Mouse (Mus musculus) midbrain, embryonic 12.5 days (tissue): ENCODE data around the gene Arnt2. TPM values are rescaled to one million over a fixed set of nuclear protein-coding genes. Genes with fewer than 3 reads are reported as not detected.

Experiments used
- ATAC-seq: fragments of 200-750 bp; cut with Nextera tagmentation; 2 replicates; pipeline ENCODE4 v1.8.0; 2017; ENCODE audit warnings: low read depth, moderate TSS enrichment, moderate library complexity; ENCODE audit not compliant: low FRiP score
- H3K27ac ChIP-seq: fragments of 300-500 bp; sonication (generic); replicated peaks from 2 replicates; pipeline ENCODE4 v1.5.1; 2016; ENCODE audit warnings: mild to moderate bottlenecking
- H3K27me3 ChIP-seq: fragments of 300-500 bp; sonication (generic); 2 replicates; pipeline ENCODE4 v1.6.1; 2016; ENCODE audit warnings: mild to moderate bottlenecking
- H3K36me3 ChIP-seq: fragments of 300-500 bp; sonication (generic); 2 replicates; pipeline ENCODE4 v1.6.1; 2016
- H3K4me1 ChIP-seq: fragments of 300-500 bp; sonication (generic); 2 replicates; pipeline ENCODE4 v1.6.1; 2016
- H3K4me2 ChIP-seq: fragments of 300-500 bp; sonication (generic); replicated peaks from 2 replicates; pipeline ENCODE4 v1.6.1; 2016; ENCODE audit warnings: mild to moderate bottlenecking, moderate library complexity
- H3K4me3 ChIP-seq: fragments of 300-500 bp; sonication (generic); 2 replicates; pipeline ENCODE4 v1.5.1; 2016; ENCODE audit warnings: mild to moderate bottlenecking
- H3K9ac ChIP-seq: fragments of 300-500 bp; sonication (generic); replicated peaks from 2 replicates; pipeline ENCODE4 v1.6.1; 2016; ENCODE audit warnings: mild to moderate bottlenecking, moderate library complexity
- H3K9me3 ChIP-seq: fragments of 300-500 bp; sonication (generic); 2 replicates; pipeline ENCODE4 v1.6.1; 2016; ENCODE audit warnings: mild to moderate bottlenecking
- WGBS: fragments of 180-500 bp; shearing (Covaris S2); methylation state at CpG from one replicate; pipeline ENCODE4 v1.1.7; 2016; 5-methylcytosine and 5-hydroxymethylcytosine counted together
- polyA plus RNA-seq: library from polyadenylated mRNA; unstranded; fragments of >200 nt; fragmentation: Nextera tagmentation; extraction: Ambion mirVana; gene quantifications from 2 replicates; pipeline ENCODE4 v1.2.1, GENCODE M21; 2016

Gene Arnt2
- polyA plus RNA-seq, 1 experiment from 2014 or later = 67.1 TPM

DNA sequence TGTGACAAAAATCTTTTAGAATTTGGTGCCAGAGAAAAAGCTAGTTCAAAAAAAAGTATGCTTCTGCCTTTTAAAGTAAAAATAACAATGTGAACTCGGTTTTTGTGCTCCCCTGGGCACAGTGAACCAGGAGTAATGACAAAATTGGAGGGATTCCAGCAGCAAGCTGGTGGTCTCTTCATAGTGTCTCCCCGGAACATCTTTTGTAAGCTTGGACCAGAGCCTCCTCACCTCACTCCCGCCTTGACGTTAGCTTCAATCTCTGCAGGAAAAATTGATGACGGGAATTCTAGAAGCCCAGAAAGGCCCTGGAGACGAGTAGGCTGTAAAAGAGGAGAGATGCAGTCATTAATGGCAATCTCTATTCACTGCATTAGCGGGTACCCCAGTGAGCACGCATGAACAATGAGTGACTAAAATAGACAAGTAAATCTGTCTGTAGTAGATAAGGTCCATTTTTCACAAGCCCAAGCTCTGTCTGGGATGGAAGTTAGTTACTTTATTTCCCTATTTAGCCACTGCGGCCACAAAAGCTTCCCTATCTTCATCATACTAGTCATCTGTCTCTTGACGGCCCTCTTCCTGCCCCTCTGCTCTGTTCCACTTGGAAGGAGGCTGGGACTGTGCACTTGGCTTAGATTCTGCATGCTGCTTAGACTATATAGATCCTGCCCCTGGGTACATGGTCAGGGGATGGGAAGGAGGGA, 199.2 kb downstream of the Arnt2 start:
- Histone ChIP-seq H3K4me3 (no peak overlapping the region), H3K4me2 (no peak overlapping the region), H3K9me3 (no peaks in the 10 kb centered on the region), H3K36me3 (no peaks in the 10 kb centered on the region), H3K9ac (no peak overlapping the region), H3K27ac (no peak overlapping the region), H3K4me1 (0 out of 2 replicates have a peak, but pooled peaks cover 3% of the 10 kb centered on the region), H3K27me3 (no peaks in the 10 kb centered on the region)
- 68% methylated on average over 10 of the region's 10 CpGs for WGBS
- no peak for ATAC-seq

DNA sequence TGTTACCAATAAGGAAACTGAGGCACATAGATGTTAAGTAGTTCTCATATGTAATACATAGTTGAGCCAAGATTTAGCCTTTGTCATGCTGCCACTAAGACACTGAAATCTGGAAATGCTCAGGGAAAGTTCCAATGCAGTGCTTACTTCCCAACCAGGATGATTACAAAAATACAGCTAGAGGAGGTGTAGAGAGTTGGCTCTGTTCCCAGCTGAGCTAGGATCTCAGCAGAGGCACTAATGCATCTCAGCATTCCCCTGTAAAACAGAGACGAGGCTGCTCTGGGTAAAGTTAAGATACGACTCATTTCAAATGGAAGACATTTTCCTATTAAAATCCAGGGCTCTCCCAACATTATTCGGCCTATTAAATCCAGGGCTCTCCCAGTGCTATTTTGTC, 206.0 kb downstream of the Arnt2 start:
- Histone ChIP-seq H3K27me3 (peaks cover 8% of the 10 kb centered on the region; the same call in 1 of the 2 replicates), H3K4me3 (no peak overlapping the region), H3K9ac (no peak overlapping the region), H3K4me1 (no peaks in the 10 kb centered on the region), H3K36me3 (no peaks in the 10 kb centered on the region), H3K4me2 (no peak overlapping the region), H3K27ac (no peak overlapping the region), H3K9me3 (no peaks in the 10 kb centered on the region)
- no peak for ATAC-seq
- WGBS = 83% methylated on average over 3 of the region's 3 CpGs

- Histone ChIP-seq H3K4me1 (no peaks in the 10 kb centered on the region), H3K9me3 (no peaks in the 10 kb centered on the region), H3K36me3 (no peaks in the 10 kb centered on the region), H3K27ac (no peak overlapping the region), H3K4me3 (no peak overlapping the region), H3K4me2 (no peak overlapping the region), H3K9ac (no peak overlapping the region), H3K27me3 (peaks cover 8% of the 10 kb centered on the region; the same call in 1 of the 2 replicates)
- no peak for ATAC-seq
- WGBS = 90% methylated on average over 13 of the region's 13 CpGs
Measured at GRCm38 (mm10) chr7:84201151-84202068, 208.6 kb downstream of the Arnt2 start.

DNA sequence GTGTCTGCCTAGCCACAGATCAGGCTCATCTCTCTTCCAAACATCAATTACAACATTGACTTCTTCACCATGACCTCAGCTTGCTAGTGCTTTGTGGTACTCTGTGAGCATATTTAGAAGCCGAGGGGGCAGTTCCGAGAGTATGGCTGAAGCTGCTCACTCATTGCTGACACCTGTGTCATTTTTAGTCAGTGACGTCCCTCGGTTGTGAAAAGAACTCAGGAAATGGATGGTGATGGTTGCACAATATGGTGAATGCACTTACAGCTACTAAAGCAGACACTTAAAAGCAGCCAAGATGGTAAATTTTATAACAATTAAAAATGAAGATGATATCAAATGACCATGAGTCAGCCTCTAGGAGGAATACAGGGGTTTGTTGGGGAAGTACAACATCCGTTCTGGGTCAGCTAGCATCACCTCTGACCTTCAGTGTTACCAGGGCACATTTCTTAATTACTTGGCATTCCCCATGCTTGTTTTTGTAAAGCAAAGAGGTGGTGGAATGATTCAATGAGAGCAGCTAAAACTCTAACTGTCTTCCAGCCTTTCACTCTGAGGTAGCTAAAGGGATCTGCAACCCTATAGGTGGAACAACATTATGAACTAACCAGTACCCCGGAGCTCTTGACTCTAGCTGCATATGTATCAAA, 212.6 kb downstream of the Arnt2 start:
- Histone ChIP-seq H3K27me3 (peaks cover 8% of the 10 kb centered on the region; the same call in 1 of the 2 replicates), H3K9ac (no peak overlapping the region), H3K27ac (no peak overlapping the region), H3K4me1 (no peaks in the 10 kb centered on the region), H3K4me3 (no peak overlapping the region), H3K9me3 (no peaks in the 10 kb centered on the region), H3K4me2 (no peak overlapping the region), H3K36me3 (no peaks in the 10 kb centered on the region)
- no peak for ATAC-seq
- WGBS = 83% methylated on average over 6 of the region's 6 CpGs

Other genes starting within 250 kb of the Arnt2 start
- 0.56 and 0.91 TPM in 2 replicates for gene Gm2115, start 118.8 kb upstream of the Arnt2 start, polyA plus RNA-seq
- gene Fah, start 196.5 kb upstream of the Arnt2 start, polyA plus RNA-seq = 5.3 TPM in 2 replicates